Mouse (Mus musculus) urinary bladder, postnatal 25 days (tissue): ENCODE data around the gene Hecw1.
"Not testable (repeated sequence)": the region's sequence is repeated elsewhere in the genome, so short reads cannot be mapped to it uniquely, and the experiment has no call there.

ENCODE experiments used
- DNase-seq: peaks from one replicate; pipeline ENCODE4 v3.0.0; 2022; ENCODE audit warnings: low spot score

The Hecw1 gene

GRCm38 (mm10) chr13:14365546-14365945 lies 157.5 kb downstream of the Hecw1 start:
- no peak for DNase-seq

GRCm38 (mm10) chr13:14327252-14327651 lies 195.8 kb downstream of the Hecw1 start:
- DNase-seq: no peak

- no peak for DNase-seq
These were observed 216.4 kb downstream of the Hecw1 start for GRCm38 (mm10) chr13:14306617-14307016.

GRCm38 (mm10) chr13:14304103-14304502 lies 218.9 kb downstream of the Hecw1 start:
- DNase-seq: no peak

DNA sequence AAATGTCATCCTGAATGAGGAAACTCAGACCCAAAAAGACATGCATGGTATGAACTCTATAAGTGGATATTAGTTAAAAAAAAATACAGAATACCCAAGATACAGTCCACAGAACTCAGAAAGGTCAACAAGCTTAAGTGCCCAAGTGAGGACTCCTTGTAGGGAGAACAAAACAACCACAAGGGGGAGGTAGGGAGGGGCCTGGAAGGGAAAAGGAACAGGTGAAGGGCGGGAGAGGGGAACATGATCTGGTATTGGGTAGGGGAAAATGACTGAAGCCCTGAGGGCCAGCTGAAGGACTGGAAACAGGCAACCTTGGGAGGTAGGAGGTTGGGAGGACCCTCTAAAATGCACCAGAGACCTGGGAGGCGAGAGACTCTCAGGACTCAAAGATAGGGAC lies 220.1 kb downstream of the Hecw1 start:
- no peak for DNase-seq

GRCm38 (mm10) chr13:14290016-14290415 lies 233.0 kb downstream of the Hecw1 start:
- DNase-seq: no peak

GRCm38 (mm10) chr13:14271476-14271875 lies 251.6 kb downstream of the Hecw1 start:
- DNase-seq: no peak

GRCm38 (mm10) chr13:14260939-14261338 lies 262.1 kb downstream of the Hecw1 start:
- not testable (repeated sequence) for DNase-seq

DNA sequence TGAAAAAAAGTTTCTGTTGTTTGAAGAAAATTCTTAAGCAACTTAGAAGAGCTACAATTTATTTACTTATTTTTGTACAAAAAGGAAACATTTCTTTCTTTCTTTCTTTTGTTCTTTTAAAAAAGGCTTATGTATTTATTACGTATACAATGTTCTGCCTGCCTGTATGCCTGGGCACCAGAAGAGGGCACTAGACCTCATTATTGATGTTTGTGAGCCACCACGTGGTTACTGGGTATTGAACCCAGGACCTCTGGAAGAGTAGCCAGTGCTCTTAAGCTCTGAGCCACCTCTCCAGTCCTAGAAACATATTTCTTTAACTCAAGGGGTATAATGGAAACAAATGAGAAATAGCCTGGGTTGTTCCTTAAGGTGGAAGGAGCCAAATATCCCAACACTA lies 277.1 kb downstream of the Hecw1 start:
- DNase-seq: no peak

DNA sequence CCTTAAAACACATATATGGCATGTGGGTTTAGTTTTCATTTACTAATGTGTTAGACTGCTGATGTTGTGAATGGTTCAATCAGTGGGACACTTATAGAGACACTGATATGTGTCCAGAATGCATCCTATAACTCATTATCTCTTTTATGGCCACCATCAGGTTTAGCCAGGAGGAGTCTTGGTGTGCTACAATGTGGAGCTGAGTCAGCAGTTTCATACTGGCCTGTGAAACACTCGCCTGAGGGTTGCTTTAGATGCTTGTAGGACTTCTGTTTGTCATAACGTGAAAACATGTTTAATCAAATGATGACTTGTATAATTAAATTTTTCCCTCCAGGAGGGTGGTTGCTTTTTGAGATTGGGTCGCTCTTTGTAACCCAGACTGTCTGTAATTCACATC lies 343.4 kb downstream of the Hecw1 start:
- no peak for DNase-seq

DNA sequence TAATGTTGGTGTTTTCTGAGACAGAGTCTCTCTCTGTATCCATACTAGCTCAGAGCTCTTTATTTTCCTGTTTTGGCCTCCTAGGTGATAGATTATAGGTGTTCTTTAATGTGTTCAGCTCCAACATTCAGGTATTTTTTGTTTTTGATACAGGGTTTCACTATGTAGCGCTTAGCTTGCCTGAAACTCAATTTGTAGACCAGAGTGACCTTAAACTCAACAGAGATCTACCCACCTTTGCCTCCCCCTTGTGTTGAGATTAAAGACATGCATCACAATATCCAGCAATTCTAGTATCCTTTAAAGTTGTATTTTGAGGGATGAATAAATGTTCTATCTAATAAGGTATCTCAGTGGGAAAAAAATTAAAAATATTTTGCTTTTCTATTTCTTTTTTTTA lies 345.0 kb downstream of the Hecw1 start:
- no peak for DNase-seq
